Mouse (Mus musculus): ENCODE measurements at regions not wholly inside any gene's neighbourhood (a gene's known extent, or its start where the extent isn't known, plus 50 kb on each side); places are given as distances from the start of the nearest gene placed in this dataset.

- no peak overlapping the region for H3K4me3 ChIP-seq (ENCODE audit: insufficient read depth, low read depth, low read length)
- 76% methylated on average over 4 of the region's 4 CpGs for WGBS
- TF ChIP-seq POLR2A (IDR thresholded peaks at IDR 0.05; ENCODE audit: insufficient read depth, low read depth, low read length) (no peak), CTCF (IDR thresholded peaks at IDR 0.05; ENCODE audit: insufficient read depth, low read depth, low read length) (no peak)
- H3K27ac ChIP-seq (ENCODE audit: insufficient read depth, low read depth, low read length): no peak overlapping the region
- peaks cover 2% of the 10 kb centered on the region; the same call in 1 of the 2 replicates for H3K4me1 ChIP-seq (ENCODE audit: control insufficient read depth, insufficient read depth, low read length)
Observed at GRCm38 (mm10) chr13:28426085-28426484, 168.8 kb downstream of the Gm11361 start.

DNA sequence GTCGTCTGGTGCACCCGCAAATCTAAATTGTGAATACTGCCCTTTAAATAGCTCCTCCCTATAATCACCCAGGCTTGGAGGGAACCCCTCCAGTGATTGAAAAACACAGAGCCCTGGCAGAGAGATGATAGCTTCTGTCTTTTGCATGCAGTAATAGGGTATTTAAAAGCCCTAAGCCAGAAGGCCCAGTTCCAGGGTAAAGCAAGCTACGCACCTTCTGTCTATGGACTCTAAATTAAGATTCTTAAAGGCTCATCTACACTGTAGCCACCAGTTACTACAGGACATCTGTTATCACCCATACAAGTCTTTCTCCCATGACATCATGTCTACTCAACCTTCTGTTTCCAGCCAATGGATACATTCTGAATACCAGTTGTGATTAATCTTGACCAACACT lies 167.8 kb downstream of the Gm11361 start:
- no peak for TF ChIP-seq POLR2A (IDR thresholded peaks at IDR 0.05; ENCODE audit: insufficient read depth, low read depth, low read length)
- TF ChIP-seq CTCF (IDR thresholded peaks at IDR 0.05; ENCODE audit: insufficient read depth, low read depth, low read length): no peak
- 68% methylated on average over 3 of the region's 3 CpGs for WGBS

DNA sequence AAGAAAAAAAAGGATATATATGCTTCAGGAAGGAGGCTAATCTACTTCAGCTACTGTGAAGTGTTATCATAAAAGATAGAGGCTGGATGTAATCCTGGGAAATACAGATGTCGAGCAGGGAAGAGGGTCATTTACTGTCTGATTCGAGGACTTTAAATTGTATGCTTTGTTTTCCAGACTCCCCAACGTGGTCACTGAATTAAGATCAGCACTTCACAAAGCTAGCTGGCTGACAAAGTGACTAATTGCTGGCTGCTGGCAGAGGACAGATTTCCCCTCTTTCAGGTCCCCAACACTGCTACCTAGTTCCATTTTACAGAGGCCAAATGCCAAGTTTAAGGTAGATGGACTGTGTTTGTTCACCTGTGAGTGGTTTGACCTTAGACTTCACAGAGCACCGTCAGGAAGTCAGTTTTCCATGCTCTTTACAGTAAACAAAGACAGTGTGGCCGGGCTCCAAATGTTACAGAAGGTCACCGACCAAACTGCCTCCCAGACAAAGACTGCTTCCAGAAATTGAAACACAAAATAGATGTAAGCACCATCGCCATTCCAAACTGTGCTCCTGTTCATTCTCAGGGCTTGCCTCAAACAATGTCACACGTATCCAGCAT lies 167.2 kb downstream of the Gm11361 start:
- H3K4me3 ChIP-seq (ENCODE audit: insufficient read depth, low read depth, low read length): no peak overlapping the region
- H3K27ac ChIP-seq (ENCODE audit: insufficient read depth, low read depth, low read length): no peak overlapping the region
- TF ChIP-seq POLR2A (IDR thresholded peaks at IDR 0.05; ENCODE audit: insufficient read depth, low read depth, low read length) (no peak), CTCF (IDR thresholded peaks at IDR 0.05; ENCODE audit: insufficient read depth, low read depth, low read length) (no peak)
- peaks cover 2% of the 10 kb centered on the region; the same call in 1 of the 2 replicates for H3K4me1 ChIP-seq (ENCODE audit: control insufficient read depth, insufficient read depth, low read length)
- WGBS: 54% methylated on average over 8 of the region's 8 CpGs

More for the DNA sequence above, 167.8 kb downstream of the Gm11361 start:
- H3K4me1 ChIP-seq (ENCODE audit: control insufficient read depth, insufficient read depth, low read length): peaks cover 2% of the 10 kb centered on the region; the same call in 1 of the 2 replicates
- H3K4me3 ChIP-seq (ENCODE audit: insufficient read depth, low read depth, low read length): no peak overlapping the region
- H3K27ac ChIP-seq (ENCODE audit: insufficient read depth, low read depth, low read length): no peak overlapping the region

- H3K4me3 ChIP-seq (ENCODE audit: insufficient read depth, low read depth, low read length): no peak overlapping the region
- no peak overlapping the region for H3K27ac ChIP-seq (ENCODE audit: insufficient read depth, low read depth, low read length)
- WGBS: 84% methylated on average over 3 of the region's 3 CpGs
- H3K4me1 ChIP-seq (ENCODE audit: control insufficient read depth, insufficient read depth, low read length): peaks cover 2% of the 10 kb centered on the region; the same call in 1 of the 2 replicates
- no peak for TF ChIP-seq POLR2A (IDR thresholded peaks at IDR 0.05; ENCODE audit: insufficient read depth, low read depth, low read length)
- TF ChIP-seq CTCF (IDR thresholded peaks at IDR 0.05; ENCODE audit: insufficient read depth, low read depth, low read length): no peak
Observed at GRCm38 (mm10) chr13:28421309-28421708, 164.0 kb downstream of the Gm11361 start.

DNA sequence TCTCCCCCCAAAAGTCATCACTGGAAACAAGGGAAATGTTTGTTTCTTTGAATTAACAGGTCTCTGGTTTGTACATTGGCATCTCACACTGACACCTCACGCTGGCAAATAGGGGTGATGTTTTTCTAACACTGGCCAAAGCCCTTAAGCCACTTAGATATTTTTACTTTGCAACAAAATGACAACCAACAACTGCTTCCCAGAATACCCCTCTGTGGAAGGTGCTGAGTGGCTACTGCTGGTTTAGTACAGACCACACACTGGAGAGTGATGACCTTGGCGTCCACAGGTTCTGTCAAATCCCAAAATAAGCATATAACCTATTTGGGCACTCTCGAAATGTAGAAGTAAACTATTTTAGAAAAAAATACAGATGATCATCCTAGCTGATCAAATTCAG lies 163.3 kb downstream of the Gm11361 start:
- Histone ChIP-seq H3K4me3 (ENCODE audit: insufficient read depth, low read depth, low read length) (no peak overlapping the region), H3K27ac (ENCODE audit: insufficient read depth, low read depth, low read length) (no peak overlapping the region), H3K4me1 (ENCODE audit: control insufficient read depth, insufficient read depth, low read length) (peaks cover 2% of the 10 kb centered on the region; the same call in 1 of the 2 replicates)
- WGBS: 76% methylated on average over 3 of the region's 3 CpGs
- no peak for TF ChIP-seq POLR2A (IDR thresholded peaks at IDR 0.05; ENCODE audit: insufficient read depth, low read depth, low read length)

DNA sequence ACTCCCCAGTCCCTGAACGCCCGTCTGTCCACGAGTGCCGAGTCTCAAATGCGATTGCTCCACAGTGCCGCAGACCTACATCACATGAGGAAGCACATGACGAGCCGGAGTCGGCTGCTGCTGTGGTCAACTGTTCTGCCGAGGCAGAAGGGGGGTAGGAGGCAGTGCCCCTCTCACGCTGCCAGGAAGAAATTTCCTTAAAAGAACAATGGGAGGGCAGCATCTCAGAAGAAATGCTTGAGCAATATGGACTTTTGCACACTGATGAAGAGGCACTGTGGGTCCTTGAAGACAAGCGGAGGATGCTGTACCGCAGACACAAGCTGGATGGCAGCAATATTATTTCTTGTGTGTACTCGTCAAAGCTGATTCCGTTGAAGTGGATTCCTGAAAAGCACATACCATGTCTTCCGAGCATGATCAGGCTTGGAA lies 162.6 kb downstream of the Gm11361 start:
- WGBS: 9% methylated on average over 16 of the region's 16 CpGs
- H3K4me3 ChIP-seq (ENCODE audit: insufficient read depth, low read depth, low read length): peak overlapping the region; percentile 66
- TF ChIP-seq CTCF (IDR thresholded peaks at IDR 0.05; ENCODE audit: insufficient read depth, low read depth, low read length) (no peak), POLR2A (IDR thresholded peaks at IDR 0.05; ENCODE audit: insufficient read depth, low read depth, low read length) (peak; percentile 62)
- H3K27ac ChIP-seq (ENCODE audit: insufficient read depth, low read depth, low read length): peak overlapping the region; percentile 84
- no peaks in the 10 kb centered on the region for H3K4me1 ChIP-seq (ENCODE audit: control insufficient read depth, insufficient read depth, low read length)

DNA sequence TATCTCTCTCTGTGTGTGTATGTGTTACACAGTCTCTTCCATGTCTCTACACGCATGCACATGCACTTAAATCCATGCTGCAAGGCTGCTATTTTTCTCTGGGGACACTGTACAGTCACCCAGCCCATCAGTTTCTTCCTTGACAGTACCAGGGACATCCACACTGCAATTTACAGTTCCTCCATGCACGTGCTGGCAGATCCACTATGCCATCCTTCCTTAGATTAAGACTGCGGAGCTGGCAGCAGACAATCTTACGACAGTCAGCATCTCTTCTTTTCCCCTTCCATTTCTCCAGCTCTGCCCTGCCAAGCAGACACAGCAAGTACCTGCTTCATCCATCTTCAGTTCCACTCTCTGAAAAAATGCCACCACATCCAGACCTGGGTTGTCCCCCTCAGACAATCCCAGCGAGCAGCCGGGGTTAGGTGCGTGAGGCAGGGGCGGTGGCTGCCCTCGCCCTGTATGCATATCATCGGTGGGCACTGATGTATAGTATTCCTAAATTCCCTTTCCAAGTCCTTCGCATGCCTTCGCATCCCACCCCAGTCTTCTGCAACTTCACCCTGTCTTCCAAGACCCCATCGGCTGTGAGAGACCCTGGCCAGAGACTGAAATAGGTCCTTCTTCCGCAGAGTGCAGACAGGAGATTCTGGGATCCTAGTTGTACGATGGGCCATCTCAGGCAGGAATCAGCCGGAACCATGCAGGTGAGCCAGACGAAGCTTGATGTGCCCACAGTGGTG lies 161.8 kb downstream of the Gm11361 start:
- WGBS: 29% methylated on average over 17 of the region's 17 CpGs
- no peaks in the 10 kb centered on the region for H3K4me1 ChIP-seq (ENCODE audit: control insufficient read depth, insufficient read depth, low read length)

GRCm38 (mm10) chr13:28417929-28418881 lies 160.9 kb downstream of the Gm11361 start:
- WGBS: 3% methylated on average over 11 of the region's 11 CpGs
- H3K4me1 ChIP-seq (ENCODE audit: control insufficient read depth, insufficient read depth, low read length): no peaks in the 10 kb centered on the region
- H3K27ac ChIP-seq (ENCODE audit: insufficient read depth, low read depth, low read length): peak overlapping the region; percentile 99

More for the DNA sequence above, 161.8 kb downstream of the Gm11361 start:
- Histone ChIP-seq H3K27ac (ENCODE audit: insufficient read depth, low read depth, low read length) (peak overlapping the region; percentile 99), H3K4me3 (ENCODE audit: insufficient read depth, low read depth, low read length) (peak overlapping the region; percentile 66)
- no peak for TF ChIP-seq POLR2A (IDR thresholded peaks at IDR 0.05; ENCODE audit: insufficient read depth, low read depth, low read length)
- no peak for TF ChIP-seq CTCF (IDR thresholded peaks at IDR 0.05; ENCODE audit: insufficient read depth, low read depth, low read length)

More at GRCm38 (mm10) chr13:28417929-28418881, 160.9 kb downstream of the Gm11361 start:
- H3K4me3 ChIP-seq (ENCODE audit: insufficient read depth, low read depth, low read length): peak overlapping the region; percentile 66
- TF ChIP-seq CTCF (IDR thresholded peaks at IDR 0.05; ENCODE audit: insufficient read depth, low read depth, low read length) (no peak), POLR2A (IDR thresholded peaks at IDR 0.05; ENCODE audit: insufficient read depth, low read depth, low read length) (no peak)

Data from olfactory bulb, adult 2 months (tissue).